Mouse (Mus musculus) heart, adult 9 months (tissue): ENCODE measurements around the gene Ksr2.
"Not testable (repeated sequence)": the region's sequence is repeated elsewhere in the genome, so short reads cannot be mapped to it uniquely, and the experiment has no call there.

Experiments used
- DNase-seq, 2 experiments: peaks; one replicate each; pipeline ENCODE4 v3.0.0; 2022; ENCODE audit warnings: low spot score in 2 of 2

The Ksr2 gene

GRCm38 (mm10) chr5:117614331-117615024 is 200.7 kb downstream of the Ksr2 start:
- peak; percentile 4 to 29 for DNase-seq

GRCm38 (mm10) chr5:117620292-117620691 is 206.5 kb downstream of the Ksr2 start:
- DNase-seq: no peak

- DNase-seq: no peak
Observed at GRCm38 (mm10) chr5:117622221-117622620, 208.4 kb downstream of the Ksr2 start.

- DNase-seq: not testable (repeated sequence)
Observed at GRCm38 (mm10) chr5:117623206-117623605, 209.4 kb downstream of the Ksr2 start.

- no peak for DNase-seq
Observed at GRCm38 (mm10) chr5:117626907-117627306, 213.1 kb downstream of the Ksr2 start.

GRCm38 (mm10) chr5:117628351-117628750 is 214.6 kb downstream of the Ksr2 start:
- no peak for DNase-seq

- no peak for DNase-seq
Observed at GRCm38 (mm10) chr5:117629570-117629969, 215.8 kb downstream of the Ksr2 start.

GRCm38 (mm10) chr5:117635211-117635610 is 221.4 kb downstream of the Ksr2 start:
- no peak for DNase-seq

GRCm38 (mm10) chr5:117635838-117636237 is 222.0 kb downstream of the Ksr2 start:
- DNase-seq: no peak

GRCm38 (mm10) chr5:117641585-117641984 is 227.8 kb downstream of the Ksr2 start:
- DNase-seq: no peak

GRCm38 (mm10) chr5:117651238-117651886 is 237.6 kb downstream of the Ksr2 start:
- no peak for DNase-seq

GRCm38 (mm10) chr5:117658641-117659040 is 244.8 kb downstream of the Ksr2 start:
- DNase-seq: no peak

GRCm38 (mm10) chr5:117659596-117659995 is 245.8 kb downstream of the Ksr2 start:
- DNase-seq: no peak

GRCm38 (mm10) chr5:117665181-117665580 is 251.4 kb downstream of the Ksr2 start:
- DNase-seq: no peak

GRCm38 (mm10) chr5:117667314-117667713 is 253.5 kb downstream of the Ksr2 start:
- DNase-seq: no peak

- DNase-seq: no peak
Observed at GRCm38 (mm10) chr5:117669265-117669664, 255.5 kb downstream of the Ksr2 start.

- no peak for DNase-seq
Observed at GRCm38 (mm10) chr5:117669843-117670242, 256.0 kb downstream of the Ksr2 start.

- no peak for DNase-seq
Observed at GRCm38 (mm10) chr5:117671362-117671761, 257.6 kb downstream of the Ksr2 start.

GRCm38 (mm10) chr5:117675840-117676239 is 262.0 kb downstream of the Ksr2 start:
- no peak for DNase-seq

- DNase-seq: no peak
Observed at GRCm38 (mm10) chr5:117677231-117677630, 263.4 kb downstream of the Ksr2 start.

- DNase-seq: no peak
Observed at GRCm38 (mm10) chr5:117678371-117678770, 264.6 kb downstream of the Ksr2 start.

GRCm38 (mm10) chr5:117682226-117682625 is 268.4 kb downstream of the Ksr2 start:
- no peak for DNase-seq

GRCm38 (mm10) chr5:117684491-117684890 is 270.7 kb downstream of the Ksr2 start:
- no peak for DNase-seq
